Mouse (Mus musculus) brain, embryonic 14.5 days (tissue): ENCODE measurements at regions not wholly inside any gene's neighbourhood (a gene's known extent, or its start where the extent isn't known, plus 50 kb on each side); places are given as distances from the start of the nearest gene placed in this dataset.

ENCODE experiments used
- CTCF ChIP-seq: fragments of 200-500 bp; IDR thresholded peaks from 2 replicates; pipeline ENCODE4 v1.5.1; 2012; ENCODE audit warnings: inconsistent platforms, mild to moderate bottlenecking, moderate library complexity, borderline replicate concordance; ENCODE audit not compliant: insufficient read depth, insufficient read length; ENCODE audit errors: extremely low read depth
- POLR2A ChIP-seq: fragments of 200-500 bp; IDR thresholded peaks from 2 replicates; pipeline ENCODE4 v1.6.1; 2012; ENCODE audit warnings: mild to moderate bottlenecking, inconsistent platforms, borderline replicate concordance; ENCODE audit not compliant: poor library complexity, insufficient read depth, insufficient read length, severe bottlenecking; ENCODE audit errors: extremely low read depth

- no peak for TF ChIP-seq CTCF
- TF ChIP-seq POLR2A: no peak
Measured at GRCm38 (mm10) chr12:106732108-106732857, 722.3 kb downstream of the Vrk1 start.
